Mouse (Mus musculus): ENCODE results near the gene Podxl.

GRCm38 (mm10) chr6:31524647-31525046 is 39.1 kb downstream of the Podxl start:
- TF ChIP-seq CTCF (IDR thresholded peaks at IDR 0.05; ENCODE audit: low read depth, low read length) (no peak), EP300 (IDR thresholded peaks at IDR 0.05; ENCODE audit: insufficient read depth, low read depth, low read length) (no peak)

Data from ES-Bruce4 (cell line).